Mouse (Mus musculus) olfactory bulb, adult 2 months (tissue): ENCODE data around the gene Cln5.

ENCODE experiments used
- CTCF ChIP-seq: fragments of 200-500 bp; IDR thresholded peaks from 2 replicates; pipeline ENCODE4 v1.5.1; 2012; ENCODE audit warnings: low read depth, mild to moderate bottlenecking, low read length, moderate library complexity; ENCODE audit not compliant: insufficient read depth
- POLR2A ChIP-seq: fragments of 200-500 bp; IDR thresholded peaks from 2 replicates; pipeline ENCODE4 v1.6.1; 2012; ENCODE audit warnings: mild to moderate bottlenecking, low read depth, low read length, moderate library complexity; ENCODE audit not compliant: insufficient read depth

DNA sequence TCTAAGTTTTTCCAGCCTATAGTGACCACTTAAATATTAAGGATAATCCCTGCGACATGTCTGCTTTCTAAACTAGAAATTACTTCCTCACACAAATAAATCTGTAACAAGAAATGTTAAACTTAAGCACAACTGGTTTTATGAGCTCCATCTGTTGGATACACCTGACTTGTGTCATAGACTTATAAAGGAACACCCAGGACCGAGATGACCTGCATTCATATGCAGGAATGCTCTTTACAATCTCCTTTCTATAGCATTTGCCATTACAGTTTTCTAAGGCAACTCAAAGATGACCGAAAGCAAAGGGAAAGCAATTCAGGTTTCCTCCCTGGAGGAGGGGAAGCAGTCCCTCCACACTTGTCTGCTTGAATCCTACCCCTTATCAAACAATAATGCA, 23.2 kb downstream of the Cln5 start:
- no peak for TF ChIP-seq CTCF
- TF ChIP-seq POLR2A, result no peak
